Mouse (Mus musculus) kidney, embryonic 16.5 days (tissue): Measurements from ENCODE around the gene Mfsd9. TPM values are rescaled to one million over a fixed set of nuclear protein-coding genes. Genes with fewer than 3 reads are reported as not detected.

Experiments
- ATAC-seq: fragments of 200-750 bp; cut with Nextera tagmentation; 2 replicates; pipeline ENCODE4 v1.8.0; 2017; ENCODE audit warnings: moderate TSS enrichment; ENCODE audit not compliant: low FRiP score, low TSS enrichment
- H3K27ac ChIP-seq: fragments of 300-500 bp; sonication (generic); 2 replicates; pipeline ENCODE4 v1.5.1; 2014; ENCODE audit warnings: low read length
- H3K27me3 ChIP-seq: fragments of 300-500 bp; sonication (generic); 2 replicates; pipeline ENCODE4 v1.6.1; 2014; ENCODE audit warnings: low read length, control low read depth, mixed read lengths; ENCODE audit not compliant: insufficient read depth
- H3K36me3 ChIP-seq: fragments of 300-500 bp; sonication (generic); 2 replicates; pipeline ENCODE4 v1.6.1; 2014; ENCODE audit warnings: low read length, control low read depth, mixed read lengths; ENCODE audit not compliant: insufficient read depth
- H3K4me1 ChIP-seq: fragments of 300-500 bp; sonication (generic); 2 replicates; pipeline ENCODE4 v1.6.1; 2014; ENCODE audit warnings: low read length, control low read depth, mixed read lengths; ENCODE audit not compliant: insufficient read depth
- H3K4me2 ChIP-seq: fragments of 300-500 bp; sonication (generic); replicated peaks from 2 replicates; pipeline ENCODE4 v1.6.1; 2014; ENCODE audit warnings: low read depth, low read length
- H3K4me3 ChIP-seq: fragments of 300-500 bp; sonication (generic); 2 replicates; pipeline ENCODE4 v1.5.1; 2014; ENCODE audit warnings: mild to moderate bottlenecking, low read length
- H3K9ac ChIP-seq: fragments of 300-500 bp; sonication (generic); replicated peaks from 2 replicates; pipeline ENCODE4 v1.6.1; 2014; ENCODE audit warnings: low read length
- H3K9me3 ChIP-seq: fragments of 300-500 bp; sonication (generic); 2 replicates; pipeline ENCODE4 v1.6.1; 2016; ENCODE audit warnings: low read length, control low read depth
- WGBS: fragments of 180-500 bp; shearing (Covaris S2); extraction: QIAGEN DNeasy Blood & Tissue Kit; methylation state at CpG from one replicate; pipeline ENCODE4 v1.1.7; 2014; 5-methylcytosine and 5-hydroxymethylcytosine counted together
- polyA plus RNA-seq: library from polyadenylated mRNA; unstranded; fragments of >200 nt; fragmentation: Nextera tagmentation; extraction: Ambion mirVana; gene quantifications from 2 replicates; pipeline ENCODE4 v1.2.1, GENCODE M21; 2015

Gene Mfsd9
- polyA plus RNA-seq, 1 experiment from 2014 or later, result 7.2 TPM

GRCm38 (mm10) chr1:40805891-40806290 is 15.4 kb upstream of the Mfsd9 start:
- no peaks in the 10 kb centered on the region for H3K9me3 ChIP-seq
- no peak overlapping the region for H3K4me2 ChIP-seq
- peaks cover 2% of the 10 kb centered on the region; the same call in 1 of the 2 replicates for H3K27me3 ChIP-seq
- no peak overlapping the region for H3K9ac ChIP-seq
- H3K4me1 ChIP-seq, result no peaks in the 10 kb centered on the region
- H3K27ac ChIP-seq, result no peak overlapping the region
- ATAC-seq, result no peak
- no peak overlapping the region for H3K4me3 ChIP-seq
- no peaks in the 10 kb centered on the region for H3K36me3 ChIP-seq
- 90% methylated on average over 11 of the region's 11 CpGs for WGBS

GRCm38 (mm10) chr1:40805351-40805750 is 14.9 kb upstream of the Mfsd9 start, which contains the start of gene Tmem182:
Gene Tmem182 (plus strand): TSS chr1:40805601.
- no peak for ATAC-seq
- H3K27ac ChIP-seq, result no peak within 1 kb of the TSS
- no peaks in the 10 kb centered on the region for H3K9me3 ChIP-seq
- 64% methylated on average over 9 of the region's 9 CpGs for WGBS
- H3K4me2 ChIP-seq, result no peak within 1 kb of the TSS
- peaks cover 2% of the 10 kb centered on the region; the same call in 1 of the 2 replicates for H3K27me3 ChIP-seq
- H3K9ac ChIP-seq, result no peak within 1 kb of the TSS
- H3K36me3 ChIP-seq, result no peaks in the 10 kb centered on the region
- no peaks in the 10 kb centered on the region for H3K4me1 ChIP-seq
- H3K4me3 ChIP-seq, result no peak within 1 kb of the TSS

- H3K36me3 ChIP-seq, result no peaks in the 10 kb centered on the region
- no peak overlapping the region for H3K4me3 ChIP-seq
- no peak overlapping the region for H3K9ac ChIP-seq
- H3K27me3 ChIP-seq, result peaks cover 2% of the 10 kb centered on the region; the same call in 1 of the 2 replicates
- no peak overlapping the region for H3K4me2 ChIP-seq
- ATAC-seq, result no peak
- WGBS, result 86% methylated on average over 12 of the region's 12 CpGs
- no peaks in the 10 kb centered on the region for H3K9me3 ChIP-seq
- H3K27ac ChIP-seq, result no peak overlapping the region
- no peaks in the 10 kb centered on the region for H3K4me1 ChIP-seq
These were observed 13.6 kb upstream of the Mfsd9 start for GRCm38 (mm10) chr1:40804118-40804517.

GRCm38 (mm10) chr1:40802759-40803158 is 12.3 kb upstream of the Mfsd9 start:
- H3K4me2 ChIP-seq, result no peak overlapping the region
- H3K27ac ChIP-seq, result no peak overlapping the region
- WGBS, result 21% methylated on average over 3 of the region's 3 CpGs

GRCm38 (mm10) chr1:40800908-40801307 is 10.4 kb upstream of the Mfsd9 start:
- Histone ChIP-seq H3K4me1 (no peaks in the 10 kb centered on the region), H3K27ac (no peak overlapping the region)

More at GRCm38 (mm10) chr1:40802759-40803158, 12.3 kb upstream of the Mfsd9 start:
- H3K9ac ChIP-seq, result no peak overlapping the region
- H3K36me3 ChIP-seq, result no peaks in the 10 kb centered on the region
- H3K4me3 ChIP-seq, result no peak overlapping the region
- H3K9me3 ChIP-seq, result no peaks in the 10 kb centered on the region
- H3K4me1 ChIP-seq, result no peaks in the 10 kb centered on the region
- H3K27me3 ChIP-seq, result peaks cover 2% of the 10 kb centered on the region; the same call in 1 of the 2 replicates
- ATAC-seq, result no peak

GRCm38 (mm10) chr1:40799121-40799520 is 8.6 kb upstream of the Mfsd9 start:
- no peaks in the 10 kb centered on the region for H3K36me3 ChIP-seq
- no peaks in the 10 kb centered on the region for H3K9me3 ChIP-seq
- no peak overlapping the region for H3K4me3 ChIP-seq
- WGBS, result 86% methylated on average over 8 of the region's 8 CpGs
- no peak overlapping the region for H3K4me2 ChIP-seq
- no peak overlapping the region for H3K27ac ChIP-seq
- ATAC-seq, result no peak
- H3K4me1 ChIP-seq, result no peaks in the 10 kb centered on the region
- H3K27me3 ChIP-seq, result peaks cover under 1% of the 10 kb centered on the region; the same call in 1 of the 2 replicates
- H3K9ac ChIP-seq, result no peak overlapping the region

More at GRCm38 (mm10) chr1:40800908-40801307, 10.4 kb upstream of the Mfsd9 start:
- no peaks in the 10 kb centered on the region for H3K36me3 ChIP-seq
- 86% methylated on average over 5 of the region's 5 CpGs for WGBS
- H3K4me2 ChIP-seq, result no peak overlapping the region
- H3K9ac ChIP-seq, result no peak overlapping the region
- peaks cover 2% of the 10 kb centered on the region; the same call in 1 of the 2 replicates for H3K27me3 ChIP-seq
- no peaks in the 10 kb centered on the region for H3K9me3 ChIP-seq
- no peak overlapping the region for H3K4me3 ChIP-seq
- ATAC-seq, result no peak

- Histone ChIP-seq H3K27ac (no peak overlapping the region), H3K36me3 (no peaks in the 10 kb centered on the region), H3K9ac (no peak overlapping the region), H3K27me3 (no peaks in the 10 kb centered on the region), H3K4me1 (no peaks in the 10 kb centered on the region), H3K4me2 (no peak overlapping the region), H3K4me3 (no peak overlapping the region), H3K9me3 (no peaks in the 10 kb centered on the region)
- 24% methylated on average over 5 of the region's 5 CpGs for WGBS
- no peak for ATAC-seq
These were observed 6.9 kb upstream of the Mfsd9 start for GRCm38 (mm10) chr1:40797348-40797747.

GRCm38 (mm10) chr1:40795508-40795907 is 5.0 kb upstream of the Mfsd9 start:
- Histone ChIP-seq H3K27me3 (no peaks in the 10 kb centered on the region), H3K4me1 (peaks cover 3% of the 10 kb centered on the region; the same call in 1 of the 2 replicates), H3K36me3 (no peaks in the 10 kb centered on the region), H3K4me3 (no peak overlapping the region), H3K27ac (no peak overlapping the region), H3K9ac (no peak overlapping the region), H3K9me3 (no peaks in the 10 kb centered on the region), H3K4me2 (no peak overlapping the region)
- WGBS, result 100% methylated on average over 1 of the region's 1 CpGs
- ATAC-seq, result no peak

GRCm38 (mm10) chr1:40789666-40790233 is 737 bp downstream of the Mfsd9 start:
- H3K36me3 ChIP-seq, result no peaks in the 10 kb centered on the region
- WGBS, result 39% methylated on average over 5 of the region's 5 CpGs
- H3K9me3 ChIP-seq, result no peaks in the 10 kb centered on the region
- peak overlapping the region; percentile 81 for H3K4me3 ChIP-seq
- no peak for ATAC-seq
- H3K9ac ChIP-seq, result peak overlapping the region; percentile 74
- peak overlapping the region; percentile 61; the same call in 1 of the 2 replicates for H3K27ac ChIP-seq
- peaks cover 10% of the 10 kb centered on the region; the same call in 1 of the 2 replicates for H3K4me1 ChIP-seq
- H3K27me3 ChIP-seq, result no peaks in the 10 kb centered on the region
- peak overlapping the region; percentile 84 for H3K4me2 ChIP-seq

- Histone ChIP-seq H3K36me3 (no peaks in the 10 kb centered on the region), H3K27ac (no peak overlapping the region), H3K9me3 (no peaks in the 10 kb centered on the region), H3K27me3 (no peaks in the 10 kb centered on the region), H3K4me1 (peaks cover 10% of the 10 kb centered on the region; the same call in 1 of the 2 replicates), H3K9ac (no peak overlapping the region), H3K4me3 (no peak overlapping the region), H3K4me2 (no peak overlapping the region)
- 86% methylated on average over 6 of the region's 6 CpGs for WGBS
- no peak for ATAC-seq
These were observed 1.5 kb downstream of the Mfsd9 start for GRCm38 (mm10) chr1:40788956-40789355.
